22 mouse cellular contexts compared by ENCODE assay signal in genomic region chr3:131299078-131299477, GRCm38 (mm10).
"Had no signal": no experiment of that assay in that cellular context is flagged by ENCODE, and none has a peak within 500 bp of the region (broad histone marks: within the 10 kb centered on the region; RNA-seq: fewer than 3 reads in every experiment).

No protein-coding gene starts in this region.

- H3K27me3 ChIP-seq: limb, embryonic 15.5 days; liver, embryonic 12.5 days; liver, embryonic 15.5 days; stomach, embryonic 15.5 days had no signal

- H3K9ac ChIP-seq: limb, embryonic 12.5 days; limb, embryonic 15.5 days; liver, embryonic 12.5 days; liver, embryonic 15.5 days; midbrain, embryonic 13.5 days; neural tube, embryonic 13.5 days; stomach, embryonic 15.5 days had no signal

- DNase-seq: kidney, adult 11 months; kidney, adult 9 months; kidney, postnatal 4 days; left cerebral cortex, postnatal 4 days; lung, adult 2 months; lung, postnatal 36 days; retina, postnatal 1 day; right cerebral cortex, postnatal 25 days; spleen, adult 18-20 months; thymus, postnatal 25 days had no signal

- ATAC-seq: liver, embryonic 12.5 days; lung, postnatal 0 days; midbrain, embryonic 13.5 days; midbrain, embryonic 16.5 days had no signal

- H3K4me3 ChIP-seq: limb, embryonic 12.5 days; limb, embryonic 15.5 days; liver, embryonic 12.5 days; liver, embryonic 15.5 days; megakaryocyte, embryonic 14.5 days; midbrain, embryonic 10.5 days; midbrain, embryonic 13.5 days; myocyte; neural tube, embryonic 13.5 days; stomach, embryonic 15.5 days had no signal

- H3K9me3 ChIP-seq: limb, embryonic 12.5 days; limb, embryonic 15.5 days; liver, embryonic 12.5 days; liver, embryonic 15.5 days; megakaryocyte, embryonic 14.5 days; midbrain, embryonic 10.5 days; midbrain, embryonic 13.5 days; neural tube, embryonic 13.5 days; stomach, embryonic 15.5 days had no signal

- H3K27ac ChIP-seq: limb, embryonic 12.5 days; limb, embryonic 15.5 days; liver, embryonic 12.5 days; liver, embryonic 15.5 days; midbrain, embryonic 10.5 days; midbrain, embryonic 13.5 days; neural tube, embryonic 13.5 days; stomach, embryonic 15.5 days had no signal

- H3K36me3 ChIP-seq: limb, embryonic 12.5 days; limb, embryonic 15.5 days; liver, embryonic 12.5 days; liver, embryonic 15.5 days; midbrain, embryonic 10.5 days; neural tube, embryonic 13.5 days; stomach, embryonic 15.5 days had no signal

- H3K4me2 ChIP-seq: limb, embryonic 12.5 days; limb, embryonic 15.5 days; liver, embryonic 12.5 days; liver, embryonic 15.5 days; midbrain, embryonic 13.5 days; neural tube, embryonic 13.5 days; stomach, embryonic 15.5 days had no signal
